Mouse (Mus musculus): ENCODE data around the gene Srrt. TPM values are rescaled to one million over a fixed set of nuclear protein-coding genes. Genes with fewer than 3 reads are reported as not detected.
"Not testable (repeated sequence)": the region's sequence is repeated elsewhere in the genome, so short reads cannot be mapped to it uniquely, and the experiment has no call there.

Gene Srrt
- polyA plus RNA-seq, 1 experiment from 2014 or later = 103 TPM

DNA sequence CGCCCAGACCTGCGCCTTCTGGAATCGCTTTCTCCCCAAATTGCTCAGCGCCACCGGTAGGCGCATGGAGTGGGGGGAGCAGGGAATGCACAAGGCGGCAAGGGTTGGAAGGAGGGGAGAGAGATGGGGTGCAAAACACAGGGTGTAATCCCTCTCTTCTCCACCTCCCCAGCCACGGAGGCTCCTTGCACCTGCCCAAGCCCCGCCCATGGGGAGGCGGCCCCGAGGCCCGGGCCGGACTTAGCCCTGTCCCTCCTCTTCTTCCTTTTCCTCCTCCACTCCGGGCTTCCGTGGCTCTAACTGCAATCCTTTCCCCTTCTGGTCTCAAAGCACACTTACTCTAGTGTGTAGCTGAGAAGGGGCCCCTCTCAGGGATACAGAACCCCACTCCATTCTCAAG lies 14.2 kb downstream of the Srrt start:
- H3K27ac ChIP-seq (replicated peaks) = peak overlapping the region; percentile 81
- peaks cover 23% of the 10 kb centered on the region for H3K27me3 ChIP-seq
- peak overlapping the region; percentile 85 for H3K4me2 ChIP-seq
- no peak for ATAC-seq (ENCODE audit: low FRiP score, low read depth)
- H3K9me3 ChIP-seq = no peaks in the 10 kb centered on the region
- WGBS = 0% methylated on average over 15 of the region's 15 CpGs
- peaks cover 50% of the 10 kb centered on the region for H3K4me1 ChIP-seq (replicated peaks)
- peak overlapping the region; percentile 51 for H3K4me3 ChIP-seq
- H3K36me3 ChIP-seq = peaks cover 29% of the 10 kb centered on the region
- H3K9ac ChIP-seq = peak overlapping the region; percentile 51

GRCm38 (mm10) chr5:137291381-137291926 lies 16.0 kb downstream of the Srrt start:
- no peak for ATAC-seq (ENCODE audit: low FRiP score, low read depth)
- Histone ChIP-seq H3K27ac (replicated peaks) (no peak overlapping the region), H3K4me1 (replicated peaks) (peaks cover 65% of the 10 kb centered on the region), H3K9me3 (no peaks in the 10 kb centered on the region), H3K4me2 (peak overlapping the region; percentile 96; the same call in 1 of the 2 replicates), H3K36me3 (peaks cover 11% of the 10 kb centered on the region), H3K4me3 (no peak overlapping the region), H3K9ac (no peak overlapping the region), H3K27me3 (peaks cover 23% of the 10 kb centered on the region)
- 78% methylated on average over 15 of the region's 15 CpGs for whole genome bisulfite sequencing

- Histone ChIP-seq H3K9ac (no peak overlapping the region), H3K36me3 (peaks cover 3% of the 10 kb centered on the region), H3K27ac (replicated peaks) (no peak overlapping the region), H3K4me2 (peak overlapping the region; percentile 96), H3K27me3 (peaks cover 23% of the 10 kb centered on the region), H3K4me3 (no peak overlapping the region), H3K9me3 (no peaks in the 10 kb centered on the region), H3K4me1 (replicated peaks) (peaks cover 71% of the 10 kb centered on the region)
- no peak for ATAC-seq (ENCODE audit: low FRiP score, low read depth)
- WGBS = 29% methylated on average over 15 of the region's 15 CpGs
These were observed 16.8 kb downstream of the Srrt start for GRCm38 (mm10) chr5:137290677-137291076.

GRCm38 (mm10) chr5:137289591-137290365 lies 17.7 kb downstream of the Srrt start:
- Histone ChIP-seq H3K27me3 (peaks cover 23% of the 10 kb centered on the region), H3K9ac (peak overlapping the region; percentile 48; the same call in 1 of the 2 replicates), H3K4me1 (replicated peaks) (peaks cover 63% of the 10 kb centered on the region), H3K4me3 (peak overlapping the region; percentile 55), H3K36me3 (no peaks in the 10 kb centered on the region), H3K27ac (replicated peaks) (no peak overlapping the region), H3K4me2 (peak overlapping the region; percentile 96), H3K9me3 (no peaks in the 10 kb centered on the region)
- no peak for ATAC-seq (ENCODE audit: low FRiP score, low read depth)
- 55% methylated on average over 13 of the region's 13 CpGs for WGBS

DNA sequence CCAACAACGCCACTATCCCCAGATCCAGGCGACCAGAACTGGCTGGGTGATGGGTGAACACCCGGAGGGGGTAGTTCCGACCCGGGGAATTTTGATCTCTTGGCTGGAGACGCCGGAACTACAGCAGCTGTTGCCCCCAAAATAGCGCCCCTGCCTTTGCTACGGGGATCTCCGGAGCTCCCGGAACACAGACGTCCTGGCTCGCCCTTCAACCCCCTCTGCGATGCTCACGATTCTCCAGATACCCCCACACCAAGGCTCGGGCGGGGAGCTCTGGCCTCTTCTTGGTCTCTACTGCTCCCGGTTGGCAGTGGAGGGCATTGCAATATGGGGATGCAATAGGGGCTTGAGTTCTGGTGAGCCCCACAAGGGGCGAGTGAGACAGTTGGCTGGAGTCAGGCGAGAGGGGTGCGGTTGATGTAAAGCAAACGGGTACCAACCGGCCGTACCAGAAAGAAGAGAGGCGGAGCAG lies 18.4 kb downstream of the Srrt start:
- peaks cover 23% of the 10 kb centered on the region for H3K27me3 ChIP-seq
- ATAC-seq (ENCODE audit: low FRiP score, low read depth) = no peak
- WGBS = 4% methylated on average over 25 of the region's 25 CpGs
- H3K9ac ChIP-seq = peak overlapping the region; percentile 48
- no peaks in the 10 kb centered on the region for H3K9me3 ChIP-seq
- H3K27ac ChIP-seq (replicated peaks) = no peak overlapping the region; the same call in 1 of the 2 replicates
- H3K36me3 ChIP-seq = no peaks in the 10 kb centered on the region
- H3K4me2 ChIP-seq = peak overlapping the region; percentile 96
- H3K4me1 ChIP-seq (replicated peaks) = peaks cover 60% of the 10 kb centered on the region
- peak overlapping the region; percentile 55 for H3K4me3 ChIP-seq

GRCm38 (mm10) chr5:137287953-137288743 lies 19.3 kb downstream of the Srrt start:
- under 1% methylated on average over 44 of the region's 65 CpGs for WGBS
- peaks cover 54% of the 10 kb centered on the region for H3K4me1 ChIP-seq (replicated peaks)
- H3K4me3 ChIP-seq = peak overlapping the region; percentile 55
- peak overlapping the region; percentile 69 for H3K9ac ChIP-seq
- peak; percentile 12; the same call in 1 of the 2 replicates for ATAC-seq (ENCODE audit: low FRiP score, low read depth)
- no peaks in the 10 kb centered on the region for H3K36me3 ChIP-seq
- H3K4me2 ChIP-seq = peak overlapping the region; percentile 96
- H3K27me3 ChIP-seq = peaks cover 23% of the 10 kb centered on the region
- no peaks in the 10 kb centered on the region for H3K9me3 ChIP-seq
- peak overlapping the region; percentile 85 for H3K27ac ChIP-seq (replicated peaks)

GRCm38 (mm10) chr5:137287032-137287952 lies 20.2 kb downstream of the Srrt start, which contains the start of gene Ache:
Gene Ache, plus strand, starts transcription at chr5:137287519.
- ATAC-seq (ENCODE audit: low FRiP score, low read depth) = peak; percentile 83
- peaks cover 46% of the 10 kb centered on the region for H3K4me1 ChIP-seq (replicated peaks)
- H3K36me3 ChIP-seq = no peaks in the 10 kb centered on the region
- H3K27me3 ChIP-seq = peaks cover 22% of the 10 kb centered on the region
- peak within 1 kb of the TSS; percentile 55 for H3K4me3 ChIP-seq
- under 1% methylated on average over 40 of the region's 40 CpGs for WGBS
- H3K9ac ChIP-seq = peak within 1 kb of the TSS; percentile 69
- no peaks in the 10 kb centered on the region for H3K9me3 ChIP-seq
- peak within 1 kb of the TSS; percentile 85 for H3K27ac ChIP-seq (replicated peaks)
- peak within 1 kb of the TSS; percentile 96 for H3K4me2 ChIP-seq

- H3K36me3 ChIP-seq = no peaks in the 10 kb centered on the region
- peak overlapping the region; percentile 55 for H3K4me3 ChIP-seq
- peaks cover 46% of the 10 kb centered on the region for H3K4me1 ChIP-seq (replicated peaks)
- peak; percentile 77 for ATAC-seq (ENCODE audit: low FRiP score, low read depth)
- WGBS = under 1% methylated on average over 16 of the region's 16 CpGs
- H3K4me2 ChIP-seq = peak overlapping the region; percentile 96
- peak overlapping the region; percentile 69; the same call in 1 of the 2 replicates for H3K9ac ChIP-seq
- peaks cover 16% of the 10 kb centered on the region for H3K27me3 ChIP-seq
- peak overlapping the region; percentile 85 for H3K27ac ChIP-seq (replicated peaks)
- no peaks in the 10 kb centered on the region for H3K9me3 ChIP-seq
These were observed 20.8 kb downstream of the Srrt start for GRCm38 (mm10) chr5:137286655-137287031.

DNA sequence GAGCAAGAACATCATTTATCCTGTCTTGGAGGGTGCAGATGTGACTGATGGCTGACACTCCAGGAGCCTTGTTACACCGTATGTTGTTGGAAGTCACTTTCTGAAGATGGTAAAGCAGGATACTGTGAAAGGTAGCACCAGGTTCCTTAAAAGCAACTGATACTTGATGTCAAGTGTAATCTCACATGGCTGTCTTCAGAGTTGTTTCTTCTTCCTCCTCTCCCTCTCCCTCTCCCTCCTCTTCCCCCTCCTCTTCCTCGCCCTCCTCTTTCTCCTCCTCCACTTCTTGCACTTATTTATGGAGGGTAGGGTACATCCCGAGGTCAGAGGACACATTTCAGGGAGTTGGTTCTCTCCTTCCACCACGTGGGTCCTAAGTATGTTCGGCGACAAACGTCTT lies 21.5 kb downstream of the Srrt start:
- Histone ChIP-seq H3K36me3 (no peaks in the 10 kb centered on the region), H3K9me3 (no peaks in the 10 kb centered on the region), H3K9ac (0 out of 2 replicates have a peak overlapping the region, but pooled peaks have one; percentile 7), H3K27ac (replicated peaks) (peak overlapping the region; percentile 85), H3K4me3 (peak overlapping the region; percentile 55; the same call in 1 of the 2 replicates), H3K27me3 (peaks cover 11% of the 10 kb centered on the region), H3K4me2 (peak overlapping the region; percentile 96), H3K4me1 (replicated peaks) (peaks cover 46% of the 10 kb centered on the region)
- WGBS = 54% methylated on average over 7 of the region's 7 CpGs
- ATAC-seq (ENCODE audit: low FRiP score, low read depth) = no peak

GRCm38 (mm10) chr5:137285045-137285444 lies 22.4 kb downstream of the Srrt start:
- Histone ChIP-seq H3K4me2 (no peak overlapping the region), H3K27ac (replicated peaks) (no peak overlapping the region), H3K9ac (no peak overlapping the region), H3K27me3 (peaks cover 7% of the 10 kb centered on the region), H3K9me3 (no peaks in the 10 kb centered on the region), H3K4me1 (replicated peaks) (peaks cover 38% of the 10 kb centered on the region), H3K36me3 (no peaks in the 10 kb centered on the region), H3K4me3 (no peak overlapping the region)
- ATAC-seq (ENCODE audit: low FRiP score, low read depth) = no peak
- WGBS = 67% methylated on average over 5 of the region's 5 CpGs

DNA sequence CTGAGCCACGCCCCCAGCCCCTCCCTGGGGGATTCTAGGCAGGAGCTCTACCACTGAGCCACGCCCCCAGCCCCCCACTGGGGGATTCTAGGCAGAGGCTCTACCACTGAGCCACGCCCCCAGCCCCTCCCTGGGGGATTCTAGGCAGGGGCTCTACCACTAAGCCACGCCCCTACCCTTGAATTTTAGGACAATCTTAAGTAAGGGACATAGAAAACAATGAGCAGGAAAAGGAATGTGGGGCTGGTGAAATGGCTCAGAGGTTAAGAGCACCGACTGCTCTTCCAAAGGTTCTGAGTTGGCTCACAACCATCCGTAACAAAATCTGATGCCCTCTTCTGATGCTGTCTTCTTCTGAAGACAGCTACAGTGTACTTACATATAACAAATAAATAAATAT lies 23.1 kb downstream of the Srrt start:
- not testable (repeated sequence) for H3K4me3 ChIP-seq; ATAC-seq (ENCODE audit: low FRiP score, low read depth); H3K36me3 ChIP-seq; H3K4me2 ChIP-seq; H3K27me3 ChIP-seq; H3K27ac ChIP-seq (replicated peaks); H3K9ac ChIP-seq; H3K9me3 ChIP-seq
- WGBS = 85% methylated on average over 4 of the region's 6 CpGs
- peaks cover 32% of the 10 kb centered on the region for H3K4me1 ChIP-seq (replicated peaks)
